Mouse (Mus musculus): ENCODE results near the gene Pld3. TPM values are rescaled to one million over a fixed set of nuclear protein-coding genes. Genes with fewer than 3 reads are reported as not detected.

Gene Pld3
- total RNA-seq, 2 experiments from 2014 or later = 468 to 470 TPM

DNA sequence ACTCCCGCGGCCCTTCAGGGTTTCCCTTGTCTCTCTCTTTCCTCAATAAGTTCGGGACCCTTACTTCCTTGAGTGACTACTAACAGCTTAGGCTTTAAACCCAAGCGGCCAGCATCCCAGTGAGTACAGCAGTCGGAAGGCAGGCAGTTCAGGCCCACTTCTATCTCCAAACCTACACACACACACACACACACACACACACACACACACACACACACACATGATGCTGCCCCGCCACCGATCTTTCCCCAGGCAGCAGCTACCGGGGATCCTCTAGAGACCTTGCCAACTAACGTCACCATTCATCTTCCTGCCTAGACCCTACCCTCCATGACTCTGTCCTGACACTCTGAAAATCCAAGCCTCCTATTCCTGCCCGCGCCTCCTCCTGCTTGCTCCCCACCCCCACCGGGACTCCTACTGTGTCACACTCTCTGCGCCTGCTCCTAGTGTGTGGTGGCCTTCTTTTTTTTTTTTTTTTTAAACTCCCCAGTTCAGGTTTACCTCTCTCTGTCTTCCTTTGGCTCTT, 65.2 kb downstream of the Pld3 start:
- peak; percentile 48 to 60 for DNase-seq (ENCODE audit: low spot score in 2 of 2)

DNA sequence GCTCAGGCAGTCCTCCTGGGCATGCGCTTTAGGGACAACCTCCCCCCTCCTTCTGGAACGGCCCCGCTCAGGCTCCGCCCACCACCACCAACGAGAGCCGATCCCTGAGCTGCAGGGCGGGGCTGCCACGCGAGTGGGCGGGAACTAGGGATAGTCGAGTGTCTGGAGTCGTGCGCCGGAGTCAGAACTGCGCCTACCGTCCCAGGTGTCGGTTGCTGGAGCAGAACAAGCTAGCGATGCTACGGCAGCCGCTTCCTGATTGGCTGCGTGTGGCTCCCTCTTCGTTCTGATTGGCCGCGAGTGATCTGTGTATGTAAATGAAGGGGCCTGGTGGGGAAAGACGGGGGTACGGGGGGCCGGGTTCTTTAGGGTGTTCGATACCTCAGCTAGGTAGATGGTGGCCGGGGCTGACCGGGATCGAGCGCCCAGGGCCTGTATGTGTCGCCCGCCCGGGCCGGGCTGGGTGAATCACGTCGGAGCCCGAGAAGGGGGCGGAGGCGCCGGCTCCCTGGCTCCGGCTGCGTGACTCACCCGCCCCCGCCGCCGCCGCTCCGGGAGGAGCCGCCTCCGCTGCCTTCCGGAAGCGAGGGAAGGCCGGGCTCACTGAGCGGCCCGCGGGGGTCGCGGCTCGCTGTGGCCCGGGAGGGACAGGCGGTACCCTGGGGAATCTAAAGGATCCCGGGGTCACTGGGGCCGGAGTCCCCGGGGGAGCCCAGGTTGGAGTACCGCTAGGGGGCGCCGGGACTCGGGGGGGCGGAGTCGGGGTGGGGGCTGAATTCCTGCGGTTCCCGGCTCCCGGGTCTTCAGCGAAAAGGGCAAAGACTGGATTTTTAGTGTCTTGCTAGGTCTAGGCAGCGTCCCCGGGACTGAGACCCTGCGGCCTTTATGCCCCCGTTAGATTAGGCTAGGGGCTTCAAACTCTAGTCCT, 66.0 kb downstream of the Pld3 start, which contains the start of gene Sertad1:
Gene Sertad1 (plus strand): TSS at position 141 of the 928 bp plus-strand sequence.
- peak; percentile 98 to 99 for DNase-seq (ENCODE audit: low spot score in 2 of 2)

DNA sequence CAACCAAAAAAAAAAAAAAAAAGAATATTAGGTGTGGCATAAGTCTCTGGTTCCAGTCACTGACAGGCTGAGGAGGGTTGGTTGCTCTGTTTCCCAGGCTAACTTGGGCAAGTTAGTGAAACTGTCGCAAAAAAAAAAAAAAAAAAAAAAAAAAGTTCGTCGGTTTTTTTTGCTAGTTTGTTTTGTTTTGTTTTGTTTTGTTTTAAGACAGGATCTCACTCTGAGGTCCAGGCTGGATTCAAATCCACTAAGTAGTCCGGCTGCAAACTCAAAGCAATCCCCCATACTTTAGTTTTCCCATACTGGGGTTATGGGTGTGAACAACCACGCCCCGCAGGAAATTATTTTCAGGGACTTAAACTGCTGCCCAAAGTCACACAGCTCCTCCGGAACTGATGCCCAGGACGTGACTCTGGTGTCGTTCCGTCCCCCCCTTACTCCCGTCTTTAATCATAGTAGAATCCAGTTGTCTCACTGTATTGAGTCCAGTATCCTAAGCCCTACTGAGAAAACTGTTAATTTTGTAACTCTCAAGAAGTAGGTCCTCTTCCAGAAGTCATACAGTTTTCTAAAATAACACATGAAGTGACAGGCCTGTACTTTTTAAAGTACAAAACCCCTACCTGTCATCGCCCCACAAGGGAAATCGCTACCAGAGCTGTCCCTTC, 66.8 kb downstream of the Pld3 start:
- no peak for DNase-seq (ENCODE audit: low spot score in 2 of 2)

DNA sequence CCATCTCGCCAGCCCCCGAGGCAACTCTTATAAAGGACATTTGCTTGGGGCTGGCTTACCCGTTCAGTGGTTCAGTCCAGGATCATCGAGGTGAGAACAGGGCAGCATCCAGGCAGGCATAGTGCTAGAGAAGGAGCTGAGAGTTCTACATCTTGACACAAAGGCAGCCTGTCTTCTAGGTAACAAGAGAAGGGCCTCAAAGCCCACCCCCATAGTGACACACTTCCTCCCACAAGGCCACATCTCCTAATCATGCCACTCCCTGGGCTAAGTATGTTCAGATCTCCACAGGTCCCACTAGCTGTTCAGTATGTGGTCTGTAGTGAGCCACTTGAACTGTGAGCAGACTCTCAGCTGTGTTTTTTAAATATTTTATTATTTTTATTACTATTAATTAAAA, 69.2 kb downstream of the Pld3 start:
- no peak for DNase-seq (ENCODE audit: low spot score in 2 of 2)

Other genes with a start within 250 kb of the Pld3 start
- gene Ltbp4, start 215.5 kb downstream of the Pld3 start, total RNA-seq (2021) = 10 to 100 TPM; 49.9 to 59.2 TPM
- 10 to 100 TPM; 24.9 to 29.9 TPM for gene Shkbp1, start 197.2 kb downstream of the Pld3 start, total RNA-seq (2021)
- gene Gm20479, start 195.8 kb downstream of the Pld3 start, total RNA-seq (2021) = not detected
- gene Sptbn4, start 105.5 kb downstream of the Pld3 start, total RNA-seq (2021) = 100 to 1,000 TPM in 1 of 2 experiments, 10 to 100 TPM in 1; 89.6 to 105 TPM
- gene Blvrb, start 105.2 kb downstream of the Pld3 start, total RNA-seq (2021) = 10 to 100 TPM; 16.5 to 17.1 TPM
- gene Sertad3, start 79.5 kb downstream of the Pld3 start, total RNA-seq (2021) = 1 to 10 TPM; 3.6 to 3.8 TPM
- gene Sertad1, start 66.3 kb downstream of the Pld3 start, total RNA-seq (2021) = 1 to 10 TPM; 4.5 TPM
- gene Prx, start 53.9 kb downstream of the Pld3 start, total RNA-seq (2021) = 1 to 10 TPM; 1.1 to 1.5 TPM
- under 1 TPM; 0.11 to 0.23 TPM for gene Hipk4, start 30.0 kb downstream of the Pld3 start, total RNA-seq (2021)
- 10 to 100 TPM; 21.4 to 26.2 TPM for gene 2310022A10Rik, start within 50 bp of the Pld3 start, total RNA-seq (2021)
- 10 to 100 TPM; 92.7 to 94.8 TPM for gene Akt2, start 38.3 kb upstream of the Pld3 start, total RNA-seq (2021)
- 100 to 1,000 TPM; 106 to 114 TPM for gene Ttc9b, start 100.7 kb upstream of the Pld3 start, total RNA-seq (2021)
- gene Map3k10, start 121.4 kb upstream of the Pld3 start, total RNA-seq (2021) = 100 to 1,000 TPM; 186 to 195 TPM
- 1 to 10 TPM; 9.2 to 9.7 TPM for gene Zfp607b, start 136.1 kb upstream of the Pld3 start, total RNA-seq (2021)
- 10 to 100 TPM; 36.6 to 37.3 TPM for gene Zfp60, start 178.2 kb upstream of the Pld3 start, total RNA-seq (2021)

Data from layer of hippocampus, postnatal 10 days (tissue).